In genomic region chr7:143460217-143460834, GRCm38 (mm10) we compare ENCODE assay signal across 8 mouse cellular contexts. TPM values are rescaled to one million over a fixed set of nuclear protein-coding genes. Genes with fewer than 3 reads are reported as not detected.
DNase-seq lines count a peak whose midpoint lies in the region; ATAC-seq and TF ChIP-seq lines count a peak whose summit lies in the region.

No protein-coding gene starts in this region.

- peak overlapping the region; percentile 87 for H3K4me2 ChIP-seq in heart, embryonic 15.5 days
- peak overlapping the region; percentile 51 for H3K4me2 ChIP-seq in liver, embryonic 14.5 days (ENCODE audit: low read depth)

- no peak for TF ChIP-seq CTCF in liver, embryonic 14.5 days (IDR thresholded peaks at IDR 0.05; ENCODE audit: low read depth)

- intact Hi-C loops in heart, postnatal 10 days (cut with DNase I) = loop anchor here (5.0 kb wide), 1 partner anchor 148 kb away; no protein-coding TSS in a partner anchor

- H3K4me1 ChIP-seq in ES-E14 (ENCODE audit: control insufficient read depth in 2 of 2, insufficient read depth in 2 of 2, low read length in 2 of 2, poor library complexity in 1 of 2) = peaks cover 0 to 13% of the 10 kb centered on the region in 2 experiments; a peak in 2 of 4 replicates
- H3K4me1 ChIP-seq in heart, embryonic 15.5 days (replicated peaks) = peaks cover 43% of the 10 kb centered on the region
- H3K4me1 ChIP-seq in liver, embryonic 14.5 days (replicated peaks; ENCODE audit: control insufficient read depth in 2 of 2, insufficient read depth in 2 of 2, low read length in 1 of 2) = 0 out of 4 replicates have a peak, but pooled peaks cover 0 to 3% of the 10 kb centered on the region in 2 experiments

- peak overlapping the region; percentile 44 to 45 for H3K4me3 ChIP-seq in ES-E14 (ENCODE audit: insufficient read depth in 1 of 2, low read depth in 1 of 2, low read length in 2 of 2, poor library complexity in 1 of 2, severe bottlenecking in 1 of 2)
- H3K4me3 ChIP-seq in heart, embryonic 15.5 days = peak overlapping the region; percentile 62
- peak overlapping the region; percentile 26 to 41 for H3K4me3 ChIP-seq in liver, embryonic 14.5 days (ENCODE audit: insufficient read depth in 1 of 2, low read depth in 2 of 2, low read length in 2 of 2)

- DNase-seq in heart, adult 11 months = peak; percentile 92
- no peak for DNase-seq in heart, postnatal 10 days
- DNase-seq in ES-E14 (ENCODE audit: low read depth, low spot score) = no peak
- DNase-seq in liver, embryonic 14.5 days (ENCODE audit: low read depth in 3 of 3, low spot score in 3 of 3) = no peak
- no peak for DNase-seq in urinary bladder, postnatal 36 days (ENCODE audit: low spot score in 2 of 2)
- DNase-seq in thymus, postnatal 25 days = no peak

- no peak for TF ChIP-seq EP300 in liver, embryonic 14.5 days (IDR thresholded peaks at IDR 0.05; ENCODE audit: low read depth)

- no peaks in the 10 kb centered on the region for H3K9me3 ChIP-seq in ES-E14 (ENCODE audit: control insufficient read depth, insufficient read depth, low read depth, low read length)
- H3K9me3 ChIP-seq in heart, embryonic 15.5 days (replicated peaks) = no peaks in the 10 kb centered on the region
- peaks cover 14% of the 10 kb centered on the region for H3K9me3 ChIP-seq in liver, embryonic 14.5 days (ENCODE audit: control insufficient read depth, low read length)

- H3K9ac ChIP-seq in ES-E14 (ENCODE audit: insufficient read depth, low read depth, low read length, poor library complexity, severe bottlenecking) = peak overlapping the region; percentile 14; the same call in 1 of the 2 replicates
- H3K9ac ChIP-seq in heart, embryonic 15.5 days = peak overlapping the region; percentile 66
- H3K9ac ChIP-seq in liver, embryonic 14.5 days (replicated peaks) = no peak overlapping the region

- in situ Hi-C loops in ES-E14 (cut with MboI; ENCODE audit: low sequenced_read_pairs in 2 of 2, unreplicated experiment in 2 of 2) = no loop called here

- WGBS in heart, embryonic 15.5 days = 32% methylated on average over 56 of the region's 60 CpGs
- 35% methylated on average over 60 of the region's 60 CpGs for WGBS in liver, embryonic 14.5 days (ENCODE audit: insufficient replicate concordance)

- no peak for ATAC-seq in heart, embryonic 15.5 days (replicated peaks; ENCODE audit: insufficient number of reproducible peaks, insufficient read depth, low FRiP score, low read depth)
- peak; percentile 3; the same call in 1 of the 2 replicates for ATAC-seq in liver, embryonic 14.5 days (ENCODE audit: insufficient read depth)
- no peak for ATAC-seq in cerebellum, adult (ENCODE audit: insufficient number of reproducible peaks, low FRiP score, low TSS enrichment)

- no peak overlapping the region for H3K27ac ChIP-seq in ES-E14 (ENCODE audit: insufficient read depth, low read depth, low read length, poor library complexity, severe bottlenecking)
- H3K27ac ChIP-seq in heart, embryonic 15.5 days = peak overlapping the region; percentile 44
- no peak overlapping the region for H3K27ac ChIP-seq in liver, embryonic 14.5 days

- H3K36me3 ChIP-seq in ES-E14 (ENCODE audit: control insufficient read depth, insufficient read depth, low read length, poor library complexity, severe bottlenecking) = no peaks in the 10 kb centered on the region
- H3K36me3 ChIP-seq in heart, embryonic 15.5 days = no peaks in the 10 kb centered on the region
- H3K36me3 ChIP-seq in liver, embryonic 14.5 days (replicated peaks; ENCODE audit: control insufficient read depth, insufficient read depth, low read depth) = no peaks in the 10 kb centered on the region

- no peaks in the 10 kb centered on the region for H3K27me3 ChIP-seq in heart, embryonic 15.5 days
- peaks cover 27% of the 10 kb centered on the region for H3K27me3 ChIP-seq in liver, embryonic 14.5 days (ENCODE audit: control insufficient read depth, insufficient read depth, low read length)

TF ChIP-seq in ES-E14, 5 proteins besides CTCF, POLR2A, EP300 and RAD21:
- no peak for TF ChIP-seq CHD2 (IDR thresholded peaks at IDR 0.05; ENCODE audit: low read depth, low read length)
- no peak for TF ChIP-seq HCFC1 (IDR thresholded peaks at IDR 0.05; ENCODE audit: borderline replicate concordance, insufficient read depth, low read length)
- no peak for TF ChIP-seq ZC3H11A (IDR thresholded peaks at IDR 0.05; ENCODE audit: borderline replicate concordance, low read depth, low read length)
- no peak for TF ChIP-seq MAFK (IDR thresholded peaks at IDR 0.05; ENCODE audit: insufficient read depth, low read depth, low read length)
- no peak for TF ChIP-seq ZNF384 (IDR thresholded peaks at IDR 0.05; ENCODE audit: low read depth, low read length)

RNA-seq across cellular contexts. Expression of gene Cdkn1c, which starts 0.5 kb away (rescaled TPM):
- 10 to 100 TPM; 47.2 to 48.0 TPM for total RNA-seq in heart, postnatal 10 days (2021)
- 57.9 and 85.6 TPM in 2 replicates for total RNA-seq in ES-E14 (2012; rRNA removed)
- polyA plus RNA-seq in heart, embryonic 15.5 days (2015; fragmentation: Nextera tagmentation; extraction: Ambion mirVana) = 369 and 534 TPM in 2 replicates
- 48.5 and 71.0 TPM in 2 replicates for polyA plus RNA-seq in liver, embryonic 14.5 days (2012; rRNA removed)
- polyA plus RNA-seq in liver, embryonic 14.5 days (2014; fragmentation: Nextera tagmentation; extraction: Ambion mirVana) = 161 and 167 TPM in 2 replicates

RNA-seq across cellular contexts. Expression of gene Slc22a18, which starts 13.2 kb away (rescaled TPM):
- total RNA-seq in heart, postnatal 10 days (2021) = under 1 TPM; 0.43 to 0.50 TPM
- 1.5 and 4.6 TPM in 2 replicates for total RNA-seq in ES-E14 (2012; rRNA removed)
- 0.82 and 1.7 TPM in 2 replicates for polyA plus RNA-seq in heart, embryonic 15.5 days (2015; fragmentation: Nextera tagmentation; extraction: Ambion mirVana)
- 7.2 and 13.2 TPM in 2 replicates for polyA plus RNA-seq in liver, embryonic 14.5 days (2012; rRNA removed)
- 9.4 and 9.8 TPM in 2 replicates for polyA plus RNA-seq in liver, embryonic 14.5 days (2014; fragmentation: Nextera tagmentation; extraction: Ambion mirVana)

RNA-seq across cellular contexts. Expression of gene Phlda2, which starts 42.6 kb away (rescaled TPM):
- total RNA-seq in heart, postnatal 10 days (2021) = not detected
- total RNA-seq in ES-E14 (2012; rRNA removed) = 113 and 272 TPM in 2 replicates
- polyA plus RNA-seq in heart, embryonic 15.5 days (2015; fragmentation: Nextera tagmentation; extraction: Ambion mirVana) = 0.45 and 0.82 TPM in 2 replicates
- 18.2 and 31.2 TPM in 2 replicates for polyA plus RNA-seq in liver, embryonic 14.5 days (2012; rRNA removed)
- polyA plus RNA-seq in liver, embryonic 14.5 days (2014; fragmentation: Nextera tagmentation; extraction: Ambion mirVana) = 19.3 and 23.2 TPM in 2 replicates

Comparison
In these comparisons a context has a peak if more than half of its experiments do, and no peak if none do; other contexts are left out.
1. RNA of gene Phlda2, which starts 42.6 kb away (total RNA-seq): 113 to 272 TPM in ES-E14; not detected in heart, postnatal 10 days; every median in the first group is over 100 times any median in the second.
2. Peak in every context shown above with its lines, with median percentiles within 50 percentile points of each other: H3K4me3 ChIP-seq.